Mouse (Mus musculus): ENCODE measurements at regions not wholly inside any gene's neighbourhood (a gene's known extent, or its start where the extent isn't known, plus 50 kb on each side); places are given as distances from the start of the nearest gene placed in this dataset.

DNA sequence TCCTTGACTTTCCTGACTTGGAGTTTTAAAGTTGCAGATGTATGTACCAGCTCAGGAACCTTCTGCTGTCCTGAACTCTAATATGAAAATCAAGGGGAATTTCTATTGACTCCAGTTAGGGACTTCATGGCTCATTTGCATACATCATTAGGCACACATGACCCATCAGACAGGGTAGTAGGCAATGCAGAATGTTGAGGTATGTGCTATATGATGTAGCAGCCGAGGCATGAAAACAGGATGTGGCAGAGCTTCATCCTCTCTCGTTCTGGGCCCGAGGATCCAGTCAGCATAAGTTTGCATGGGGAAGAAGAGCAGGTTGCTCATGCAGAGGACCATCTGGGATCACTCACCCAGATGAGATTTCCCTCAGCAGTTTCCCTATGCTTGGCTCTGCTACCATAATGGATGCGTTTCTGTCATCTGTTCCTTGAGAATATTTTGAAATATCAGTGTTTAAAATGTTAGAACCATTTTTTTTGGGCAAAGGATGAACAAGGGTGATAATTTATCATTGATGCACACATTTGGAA, 227.4 kb downstream of the Epm2a start:
- TF ChIP-seq POLR2A (IDR thresholded peaks at IDR 0.05; ENCODE audit: control insufficient read depth, low read depth, low read length) (no peak), CTCF (IDR thresholded peaks at IDR 0.05; ENCODE audit: control insufficient read depth, insufficient read depth, insufficient replicate concordance, low read depth, low read length) (no peak)

Measured in testis, adult 2 months (tissue).